Mouse (Mus musculus): ENCODE results near the gene Hist1h2bf. TPM values are rescaled to one million over a fixed set of nuclear protein-coding genes. Genes with fewer than 3 reads are reported as not detected.

The Hist1h2bf gene
- polyA plus RNA-seq, 1 experiment from 2014 or later: 7.1 TPM

DNA sequence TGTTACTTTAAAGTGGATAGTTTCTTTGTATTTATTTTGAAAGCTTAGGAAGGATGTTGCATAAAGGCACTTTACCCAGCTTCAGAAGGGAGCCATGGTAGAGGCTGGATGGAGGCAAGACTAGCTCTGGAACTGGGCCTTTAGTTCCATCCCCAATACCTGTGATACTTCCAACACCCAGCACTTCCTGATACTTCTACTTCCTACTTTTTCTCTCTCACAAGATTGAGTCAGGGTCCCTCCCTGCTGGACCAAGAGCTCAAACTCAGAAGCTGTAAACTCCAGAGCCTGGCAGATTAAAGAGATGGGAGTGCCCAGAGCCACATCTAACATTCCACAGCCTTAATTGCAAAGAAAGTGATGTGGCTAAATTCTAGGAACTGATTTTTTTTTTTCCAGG lies 10.3 kb upstream of the Hist1h2bf start:
- no peaks in the 10 kb centered on the region for H3K36me3 ChIP-seq (ENCODE audit: control insufficient read depth, insufficient read depth, low read length)
- DNase-seq (ENCODE audit: low spot score) (peak; percentile 49), ATAC-seq (replicated peaks; ENCODE audit: low FRiP score, low TSS enrichment, low read depth) (no peak)
- H3K27me3 ChIP-seq (replicated peaks; ENCODE audit: control insufficient read depth, insufficient read depth, low read length): no peaks in the 10 kb centered on the region
- H3K9ac ChIP-seq (ENCODE audit: low read length): peak overlapping the region; percentile 88
- peak overlapping the region; percentile 55 for H3K4me3 ChIP-seq (ENCODE audit: low read depth, low read length)
- H3K4me2 ChIP-seq (ENCODE audit: low read length): peak overlapping the region; percentile 94
- peaks cover 24% of the 10 kb centered on the region for H3K4me1 ChIP-seq (replicated peaks; ENCODE audit: control insufficient read depth, insufficient read depth, low read length)
- peak overlapping the region; percentile 99 for H3K27ac ChIP-seq (ENCODE audit: low read depth)
- H3K9me3 ChIP-seq (ENCODE audit: control insufficient read depth, low read length): no peaks in the 10 kb centered on the region

DNA sequence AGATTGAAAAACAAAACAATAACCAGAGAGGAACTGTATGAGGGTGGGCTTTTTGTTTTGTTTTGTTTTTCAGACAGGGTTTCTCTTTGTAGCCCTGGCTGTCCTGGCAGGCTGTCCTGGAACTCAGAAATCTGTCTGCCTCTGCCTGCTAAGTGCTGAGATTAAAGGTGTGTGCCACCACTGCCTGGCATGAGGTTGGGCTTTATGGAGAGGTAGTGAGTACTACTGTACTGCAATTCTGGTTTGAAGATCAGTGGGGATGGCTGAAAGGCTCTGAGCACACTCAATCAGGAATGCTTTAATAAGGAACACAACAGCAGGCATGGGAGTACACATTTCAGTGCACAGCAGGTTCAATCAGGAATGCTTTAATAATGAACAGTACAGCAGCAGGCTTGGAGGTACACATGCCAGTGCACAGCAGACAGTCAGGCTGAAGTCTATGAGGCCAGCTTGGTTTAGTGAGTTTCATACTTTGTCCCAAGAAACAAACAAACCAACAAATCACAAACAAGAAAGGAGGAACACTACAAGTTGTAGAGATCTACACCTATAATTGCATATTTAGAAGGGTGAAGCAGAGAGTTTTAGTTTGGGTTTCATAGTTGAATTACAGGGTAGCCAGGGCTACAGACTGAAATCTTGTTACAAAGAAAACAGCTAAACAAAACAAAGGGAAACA lies 9.5 kb upstream of the Hist1h2bf start:
- H3K9me3 ChIP-seq (ENCODE audit: control insufficient read depth, low read length): no peaks in the 10 kb centered on the region
- peaks cover 24% of the 10 kb centered on the region for H3K4me1 ChIP-seq (replicated peaks; ENCODE audit: control insufficient read depth, insufficient read depth, low read length)
- H3K36me3 ChIP-seq (ENCODE audit: control insufficient read depth, insufficient read depth, low read length): no peaks in the 10 kb centered on the region
- peak; percentile 51 for DNase-seq (ENCODE audit: low spot score)
- H3K9ac ChIP-seq (ENCODE audit: low read length): no peak overlapping the region; the same call in 1 of the 2 replicates
- ATAC-seq (replicated peaks; ENCODE audit: low FRiP score, low TSS enrichment, low read depth): no peak
- H3K4me3 ChIP-seq (ENCODE audit: low read depth, low read length): no peak overlapping the region
- H3K27me3 ChIP-seq (replicated peaks; ENCODE audit: control insufficient read depth, insufficient read depth, low read length): no peaks in the 10 kb centered on the region
- H3K27ac ChIP-seq (ENCODE audit: low read depth): peak overlapping the region; percentile 99
- H3K4me2 ChIP-seq (ENCODE audit: low read length): peak overlapping the region; percentile 94

DNA sequence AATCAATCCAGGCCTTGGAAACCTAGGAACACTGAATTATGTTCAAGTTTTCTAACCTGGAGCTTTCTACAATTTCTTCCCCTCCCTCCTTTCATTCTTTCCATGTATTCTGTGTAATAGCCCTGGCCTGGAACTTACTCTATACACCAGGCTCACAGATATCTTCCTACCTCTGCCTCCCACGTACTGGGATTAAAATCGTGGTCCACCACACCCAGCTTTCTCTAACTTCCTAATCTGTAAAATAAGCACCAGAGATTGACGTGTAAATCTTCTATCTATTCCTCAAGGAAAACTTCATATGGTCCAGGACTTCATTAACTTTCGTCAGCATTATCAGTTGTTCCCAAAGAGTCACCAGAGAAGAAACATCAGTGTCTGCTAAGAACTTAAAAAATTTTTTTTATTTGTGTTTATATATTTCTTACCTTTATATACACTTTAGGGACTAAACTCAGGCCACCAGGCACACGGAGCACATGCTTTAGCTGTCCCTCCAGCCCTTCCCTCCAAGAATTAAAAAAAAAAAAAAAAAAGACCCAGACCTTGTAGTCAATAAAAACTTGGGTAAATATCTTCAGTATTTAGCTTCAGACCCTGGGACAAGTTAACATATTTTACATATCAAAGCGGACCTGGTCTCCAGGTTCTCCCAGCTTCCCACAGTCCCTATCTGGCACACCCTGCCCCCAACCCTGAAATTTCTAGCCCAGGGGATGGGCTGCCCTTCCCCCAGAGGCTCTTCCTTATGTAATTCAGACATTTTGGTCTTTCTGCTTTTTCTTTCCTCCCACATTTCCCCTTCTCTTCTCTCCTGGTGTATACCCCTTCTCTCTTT lies 8.4 kb upstream of the Hist1h2bf start:
- Histone ChIP-seq H3K4me3 (ENCODE audit: low read depth, low read length) (peak overlapping the region; percentile 46), H3K4me2 (ENCODE audit: low read length) (peak overlapping the region; percentile 73), H3K9me3 (ENCODE audit: control insufficient read depth, low read length) (no peaks in the 10 kb centered on the region), H3K4me1 (replicated peaks; ENCODE audit: control insufficient read depth, insufficient read depth, low read length) (peaks cover 24% of the 10 kb centered on the region), H3K27me3 (replicated peaks; ENCODE audit: control insufficient read depth, insufficient read depth, low read length) (no peaks in the 10 kb centered on the region), H3K36me3 (ENCODE audit: control insufficient read depth, insufficient read depth, low read length) (no peaks in the 10 kb centered on the region), H3K9ac (ENCODE audit: low read length) (peak overlapping the region; percentile 81), H3K27ac (ENCODE audit: low read depth) (peak overlapping the region; percentile 99)
- DNase-seq (ENCODE audit: low spot score) (peak; percentile 58), ATAC-seq (replicated peaks; ENCODE audit: low FRiP score, low TSS enrichment, low read depth) (no peak)
- WGBS: 7% methylated on average over 6 of the region's 6 CpGs

- H3K4me3 ChIP-seq (ENCODE audit: low read depth, low read length): peak within 1 kb of the TSS; percentile 46
- WGBS: under 1% methylated on average over 43 of the region's 43 CpGs
- peak within 1 kb of the TSS; percentile 73 for H3K4me2 ChIP-seq (ENCODE audit: low read length)
- ATAC-seq (replicated peaks; ENCODE audit: low FRiP score, low TSS enrichment, low read depth) (peak; percentile 88), DNase-seq (ENCODE audit: low spot score) (peak; percentile 100)
- H3K9ac ChIP-seq (ENCODE audit: low read length): peak within 1 kb of the TSS; percentile 81
- peaks cover 28% of the 10 kb centered on the region for H3K4me1 ChIP-seq (replicated peaks; ENCODE audit: control insufficient read depth, insufficient read depth, low read length)
- no peaks in the 10 kb centered on the region for H3K36me3 ChIP-seq (ENCODE audit: control insufficient read depth, insufficient read depth, low read length)
- H3K9me3 ChIP-seq (ENCODE audit: control insufficient read depth, low read length): no peaks in the 10 kb centered on the region
- peak within 1 kb of the TSS; percentile 99 for H3K27ac ChIP-seq (ENCODE audit: low read depth)
- H3K27me3 ChIP-seq (replicated peaks; ENCODE audit: control insufficient read depth, insufficient read depth, low read length): no peaks in the 10 kb centered on the region
Measured at GRCm38 (mm10) chr13:23581408-23582218, 7.6 kb upstream of the Hist1h2bf start, which contains the start of gene Hist1h4d. Gene Hist1h4d (plus strand): TSS chr13:23581598.

GRCm38 (mm10) chr13:23577835-23578234 lies 3.8 kb upstream of the Hist1h2bf start:
- Histone ChIP-seq H3K4me3 (ENCODE audit: low read depth, low read length) (no peak overlapping the region), H3K4me1 (replicated peaks; ENCODE audit: control insufficient read depth, insufficient read depth, low read length) (peaks cover 18% of the 10 kb centered on the region), H3K9me3 (ENCODE audit: control insufficient read depth, low read length) (no peaks in the 10 kb centered on the region), H3K4me2 (ENCODE audit: low read length) (no peak overlapping the region), H3K27me3 (replicated peaks; ENCODE audit: control insufficient read depth, insufficient read depth, low read length) (no peaks in the 10 kb centered on the region), H3K9ac (ENCODE audit: low read length) (no peak overlapping the region), H3K36me3 (ENCODE audit: control insufficient read depth, insufficient read depth, low read length) (no peaks in the 10 kb centered on the region), H3K27ac (ENCODE audit: low read depth) (no peak overlapping the region)
- ATAC-seq (replicated peaks; ENCODE audit: low FRiP score, low TSS enrichment, low read depth) (no peak), DNase-seq (ENCODE audit: low spot score) (peak; percentile 41)
- WGBS: 98% methylated on average over 1 of the region's 1 CpGs

DNA sequence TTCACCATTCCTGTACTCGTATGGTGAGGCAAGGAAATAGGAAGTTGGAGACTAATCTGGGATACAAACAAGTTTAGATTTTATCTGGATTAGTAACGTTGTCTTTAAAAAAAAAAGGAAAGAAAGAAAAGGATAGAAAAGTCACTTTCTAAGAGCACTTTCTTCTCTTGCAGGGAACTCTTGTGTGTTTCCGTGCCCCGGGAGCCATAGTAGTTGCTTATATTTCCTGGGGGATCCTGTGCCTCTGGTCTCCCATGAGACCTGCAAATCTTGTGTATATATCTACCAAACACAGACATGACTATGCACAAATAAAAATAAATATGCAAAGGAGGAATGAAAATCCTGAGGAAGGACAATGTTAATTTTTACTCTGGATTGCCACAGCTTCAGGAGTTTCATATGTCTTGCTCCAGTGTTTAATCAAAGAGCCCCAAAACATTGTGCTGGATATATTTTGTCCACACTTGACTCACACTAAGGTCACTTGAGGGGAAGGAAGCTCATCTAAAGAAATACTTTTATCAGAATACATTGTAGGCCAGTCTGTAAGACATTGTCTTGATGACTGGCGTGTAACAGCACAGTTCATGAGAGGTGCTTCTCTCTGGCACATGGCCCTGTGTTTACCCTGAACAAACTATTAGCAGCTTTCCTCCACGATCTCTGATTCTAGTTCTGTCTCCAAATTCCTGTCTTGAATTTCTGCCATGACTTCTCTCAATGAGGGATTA lies 3.1 kb upstream of the Hist1h2bf start:
- ATAC-seq (replicated peaks; ENCODE audit: low FRiP score, low TSS enrichment, low read depth): no peak
- peak overlapping the region; percentile 80 for H3K4me2 ChIP-seq (ENCODE audit: low read length)
- DNase-seq (ENCODE audit: low spot score): peak; percentile 49
- H3K9me3 ChIP-seq (ENCODE audit: control insufficient read depth, low read length): no peaks in the 10 kb centered on the region
- H3K4me3 ChIP-seq (ENCODE audit: low read depth, low read length): peak overlapping the region; percentile 38
- no peaks in the 10 kb centered on the region for H3K27me3 ChIP-seq (replicated peaks; ENCODE audit: control insufficient read depth, insufficient read depth, low read length)
- no peaks in the 10 kb centered on the region for H3K36me3 ChIP-seq (ENCODE audit: control insufficient read depth, insufficient read depth, low read length)
- 31% methylated on average over 6 of the region's 6 CpGs for WGBS
- H3K27ac ChIP-seq (ENCODE audit: low read depth): peak overlapping the region; percentile 80
- H3K4me1 ChIP-seq (replicated peaks; ENCODE audit: control insufficient read depth, insufficient read depth, low read length): peaks cover 14% of the 10 kb centered on the region
- H3K9ac ChIP-seq (ENCODE audit: low read length): peak overlapping the region; percentile 86

DNA sequence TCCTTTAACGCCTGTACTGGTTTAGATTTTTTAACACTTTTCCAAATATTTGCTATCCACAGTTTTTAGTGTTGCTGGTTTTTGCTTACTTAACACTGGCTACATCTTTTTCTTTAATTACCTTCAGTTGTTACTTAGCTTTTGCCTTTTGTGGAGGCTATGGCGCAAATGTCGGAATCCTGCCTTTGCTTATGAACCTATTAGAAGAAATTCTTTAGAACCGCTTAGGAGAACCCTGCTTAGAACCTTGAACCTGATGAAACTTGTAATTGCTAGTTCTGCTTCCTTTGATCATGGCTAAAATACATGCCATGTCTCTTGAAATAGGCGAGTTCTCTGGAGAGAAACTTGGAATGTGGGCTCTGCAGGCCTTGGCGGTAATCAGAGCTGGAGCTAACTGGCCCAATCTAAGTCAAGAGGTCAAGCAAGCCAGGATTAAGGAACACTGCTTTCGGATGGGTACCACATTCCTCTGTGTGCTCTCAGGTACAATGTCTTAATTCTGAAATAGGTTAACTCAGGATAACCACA lies 2.4 kb upstream of the Hist1h2bf start:
- peak; percentile 74 for DNase-seq (ENCODE audit: low spot score)
- Histone ChIP-seq H3K36me3 (ENCODE audit: control insufficient read depth, insufficient read depth, low read length) (no peaks in the 10 kb centered on the region), H3K27ac (ENCODE audit: low read depth) (peak overlapping the region; percentile 80), H3K4me1 (replicated peaks; ENCODE audit: control insufficient read depth, insufficient read depth, low read length) (peaks cover 14% of the 10 kb centered on the region), H3K4me2 (ENCODE audit: low read length) (peak overlapping the region; percentile 80), H3K9me3 (ENCODE audit: control insufficient read depth, low read length) (no peaks in the 10 kb centered on the region), H3K4me3 (ENCODE audit: low read depth, low read length) (peak overlapping the region; percentile 38), H3K27me3 (replicated peaks; ENCODE audit: control insufficient read depth, insufficient read depth, low read length) (no peaks in the 10 kb centered on the region), H3K9ac (ENCODE audit: low read length) (peak overlapping the region; percentile 86)
- WGBS: 5% methylated on average over 7 of the region's 7 CpGs
- no peak for ATAC-seq (replicated peaks; ENCODE audit: low FRiP score, low TSS enrichment, low read depth)
